In genomic region chr2:76719650-76720049, GRCm38 (mm10) we compare ENCODE assay signal across 25 mouse cellular contexts.
"Had no signal": no experiment of that assay in that cellular context is flagged by ENCODE, and none has a peak within 500 bp of the region (broad histone marks: within the 10 kb centered on the region; RNA-seq: fewer than 3 reads in every experiment).

No protein-coding gene starts in this region.

- H3K9me3 ChIP-seq: heart, embryonic 10.5 days; heart, embryonic 15.5 days had no signal

- DNase-seq: forebrain, postnatal 0 days; gastrocnemius, postnatal 36 days; heart, adult 18-20 months; heart, postnatal 14 days; heart, postnatal 36 days; kidney, adult 11 months; kidney, adult 2 months; kidney, adult 9 months; kidney, postnatal 14 days; kidney, postnatal 36 days; layer of hippocampus, adult 9-11 months; layer of hippocampus, postnatal 36 days; left cerebral cortex, postnatal 4 days had no signal

- H3K36me3 ChIP-seq: liver, embryonic 12.5 days had no signal

- H3K9ac ChIP-seq: forebrain, postnatal 0 days; heart, embryonic 13.5 days; heart, embryonic 15.5 days; hindbrain, embryonic 13.5 days; hindbrain, embryonic 15.5 days; kidney, embryonic 15.5 days; limb, embryonic 13.5 days; limb, embryonic 15.5 days; liver, embryonic 12.5 days had no signal

- H3K4me1 ChIP-seq: heart, embryonic 10.5 days; heart, embryonic 13.5 days; heart, embryonic 15.5 days; hindbrain, embryonic 13.5 days; hindbrain, embryonic 15.5 days; kidney, embryonic 15.5 days; limb, embryonic 13.5 days; limb, embryonic 15.5 days; liver, embryonic 12.5 days had no signal

- H3K27me3 ChIP-seq: heart, embryonic 13.5 days; heart, embryonic 15.5 days; hindbrain, embryonic 13.5 days; hindbrain, embryonic 15.5 days; kidney, embryonic 15.5 days; limb, embryonic 13.5 days; limb, embryonic 15.5 days; liver, embryonic 12.5 days had no signal

- H3K4me3 ChIP-seq: heart, embryonic 10.5 days; heart, embryonic 13.5 days; heart, embryonic 15.5 days; hindbrain, embryonic 13.5 days; hindbrain, embryonic 15.5 days; kidney, embryonic 15.5 days; limb, embryonic 13.5 days; limb, embryonic 15.5 days; liver, embryonic 12.5 days had no signal

- H3K27ac ChIP-seq: heart, embryonic 10.5 days; heart, embryonic 13.5 days; heart, embryonic 15.5 days; hindbrain, embryonic 13.5 days; hindbrain, embryonic 15.5 days; hindbrain, postnatal 0 days; kidney, embryonic 15.5 days; kidney, postnatal 0 days; limb, embryonic 13.5 days; limb, embryonic 15.5 days; liver, embryonic 12.5 days had no signal

- H3K4me2 ChIP-seq: heart, embryonic 13.5 days; heart, embryonic 15.5 days; hindbrain, embryonic 13.5 days; hindbrain, embryonic 15.5 days; kidney, embryonic 15.5 days; limb, embryonic 13.5 days; limb, embryonic 15.5 days; liver, embryonic 12.5 days had no signal

- ATAC-seq: forebrain, postnatal 0 days; hindbrain, postnatal 0 days; intestine, embryonic 16.5 days; liver, embryonic 12.5 days had no signal
